Mouse (Mus musculus): ENCODE data around the gene Smim26. TPM values are rescaled to one million over a fixed set of nuclear protein-coding genes. Genes with fewer than 3 reads are reported as not detected.

Smim26 gene
- polyA plus RNA-seq, 1 experiment from 2014 or later: 55.2 TPM

- 89% methylated on average over 2 of the region's 2 CpGs for WGBS
- H3K27ac ChIP-seq (replicated peaks): no peak overlapping the region
- TF ChIP-seq CTCF (IDR thresholded peaks at IDR 0.05; ENCODE audit: low read depth): no peak
- TF ChIP-seq EP300 (optimal IDR thresholded peaks at IDR 0.05): no peak
- no peaks in the 10 kb centered on the region for H3K4me1 ChIP-seq (replicated peaks; ENCODE audit: control insufficient read depth, insufficient read depth)
- H3K4me3 ChIP-seq (ENCODE audit: low read depth, low read length): no peak overlapping the region
- ATAC-seq (ENCODE audit: low FRiP score, low TSS enrichment) (no peak), DNase-seq (ENCODE audit: low spot score) (no peak)
- H3K9me3 ChIP-seq (ENCODE audit: control insufficient read depth, low read length): no peaks in the 10 kb centered on the region
- H3K9ac ChIP-seq (ENCODE audit: low read length): no peak overlapping the region
- no peak overlapping the region for H3K4me2 ChIP-seq (replicated peaks; ENCODE audit: low read depth)
- H3K27me3 ChIP-seq (ENCODE audit: control insufficient read depth, insufficient read depth, low read length): no peaks in the 10 kb centered on the region
- no peaks in the 10 kb centered on the region for H3K36me3 ChIP-seq (ENCODE audit: control insufficient read depth, insufficient read depth, low read length)
Measured at GRCm38 (mm10) chr2:144633551-144633950, 39.7 kb downstream of the Smim26 start.

GRCm38 (mm10) chr2:144634231-144634630 lies 40.4 kb downstream of the Smim26 start:
- no peaks in the 10 kb centered on the region for H3K27me3 ChIP-seq (ENCODE audit: control insufficient read depth, insufficient read depth, low read length)
- ATAC-seq (ENCODE audit: low FRiP score, low TSS enrichment): no peak
- no peaks in the 10 kb centered on the region for H3K9me3 ChIP-seq (ENCODE audit: control insufficient read depth, low read length)
- H3K9ac ChIP-seq (ENCODE audit: low read length): no peak overlapping the region
- no peak overlapping the region for H3K4me2 ChIP-seq (replicated peaks; ENCODE audit: low read depth)
- no peak for DNase-seq (ENCODE audit: low spot score)
- H3K4me1 ChIP-seq (replicated peaks; ENCODE audit: control insufficient read depth, insufficient read depth): no peaks in the 10 kb centered on the region
- 65% methylated on average over 5 of the region's 5 CpGs for WGBS
- TF ChIP-seq EP300 (optimal IDR thresholded peaks at IDR 0.05) (no peak), CTCF (IDR thresholded peaks at IDR 0.05; ENCODE audit: low read depth) (no peak)
- H3K4me3 ChIP-seq (ENCODE audit: low read depth, low read length): no peak overlapping the region
- no peak overlapping the region for H3K27ac ChIP-seq (replicated peaks)
- no peaks in the 10 kb centered on the region for H3K36me3 ChIP-seq (ENCODE audit: control insufficient read depth, insufficient read depth, low read length)

- no peaks in the 10 kb centered on the region for H3K9me3 ChIP-seq (ENCODE audit: control insufficient read depth, low read length)
- ATAC-seq (ENCODE audit: low FRiP score, low TSS enrichment) (no peak), DNase-seq (ENCODE audit: low spot score) (no peak)
- no peak for TF ChIP-seq EP300 (optimal IDR thresholded peaks at IDR 0.05)
- no peak for TF ChIP-seq CTCF (IDR thresholded peaks at IDR 0.05; ENCODE audit: low read depth)
- H3K27ac ChIP-seq (replicated peaks): no peak overlapping the region
- WGBS: 70% methylated on average over 2 of the region's 2 CpGs
- no peaks in the 10 kb centered on the region for H3K36me3 ChIP-seq (ENCODE audit: control insufficient read depth, insufficient read depth, low read length)
- no peak overlapping the region for H3K4me3 ChIP-seq (ENCODE audit: low read depth, low read length)
- H3K4me2 ChIP-seq (replicated peaks; ENCODE audit: low read depth): no peak overlapping the region
- H3K9ac ChIP-seq (ENCODE audit: low read length): no peak overlapping the region
- no peaks in the 10 kb centered on the region for H3K4me1 ChIP-seq (replicated peaks; ENCODE audit: control insufficient read depth, insufficient read depth)
- H3K27me3 ChIP-seq (ENCODE audit: control insufficient read depth, insufficient read depth, low read length): no peaks in the 10 kb centered on the region
Measured at GRCm38 (mm10) chr2:144634729-144635128, 40.9 kb downstream of the Smim26 start.

- peak; percentile 61 for ATAC-seq (ENCODE audit: low FRiP score, low TSS enrichment)
- Histone ChIP-seq H3K9ac (ENCODE audit: low read length) (no peak overlapping the region), H3K4me3 (ENCODE audit: low read depth, low read length) (no peak overlapping the region), H3K9me3 (ENCODE audit: control insufficient read depth, low read length) (no peaks in the 10 kb centered on the region), H3K27me3 (ENCODE audit: control insufficient read depth, insufficient read depth, low read length) (no peaks in the 10 kb centered on the region), H3K27ac (replicated peaks) (no peak overlapping the region), H3K4me1 (replicated peaks; ENCODE audit: control insufficient read depth, insufficient read depth) (no peaks in the 10 kb centered on the region), H3K36me3 (ENCODE audit: control insufficient read depth, insufficient read depth, low read length) (no peaks in the 10 kb centered on the region), H3K4me2 (replicated peaks; ENCODE audit: low read depth) (no peak overlapping the region)
- TF ChIP-seq CTCF (IDR thresholded peaks at IDR 0.05; ENCODE audit: low read depth) (peak; percentile 95), EP300 (optimal IDR thresholded peaks at IDR 0.05) (no peak)
- WGBS: 20% methylated on average over 5 of the region's 5 CpGs
- peak; percentile 66 for DNase-seq (ENCODE audit: low spot score)
Measured at GRCm38 (mm10) chr2:144635644-144636320, 41.9 kb downstream of the Smim26 start.

- Histone ChIP-seq H3K4me3 (ENCODE audit: low read depth, low read length) (no peak overlapping the region), H3K27ac (replicated peaks) (no peak overlapping the region), H3K4me1 (replicated peaks; ENCODE audit: control insufficient read depth, insufficient read depth) (no peaks in the 10 kb centered on the region), H3K4me2 (replicated peaks; ENCODE audit: low read depth) (no peak overlapping the region), H3K9me3 (ENCODE audit: control insufficient read depth, low read length) (no peaks in the 10 kb centered on the region), H3K27me3 (ENCODE audit: control insufficient read depth, insufficient read depth, low read length) (no peaks in the 10 kb centered on the region), H3K9ac (ENCODE audit: low read length) (no peak overlapping the region), H3K36me3 (ENCODE audit: control insufficient read depth, insufficient read depth, low read length) (no peaks in the 10 kb centered on the region)
- DNase-seq (ENCODE audit: low spot score): no peak
- TF ChIP-seq CTCF (IDR thresholded peaks at IDR 0.05; ENCODE audit: low read depth): no peak
- no peak for TF ChIP-seq EP300 (optimal IDR thresholded peaks at IDR 0.05)
- ATAC-seq (ENCODE audit: low FRiP score, low TSS enrichment): no peak
- WGBS: 83% methylated on average over 4 of the region's 4 CpGs
Measured at GRCm38 (mm10) chr2:144637204-144637603, 43.4 kb downstream of the Smim26 start.

- H3K4me1 ChIP-seq (replicated peaks; ENCODE audit: control insufficient read depth, insufficient read depth): no peaks in the 10 kb centered on the region
- 82% methylated on average over 10 of the region's 12 CpGs for WGBS
- H3K4me3 ChIP-seq (ENCODE audit: low read depth, low read length): no peak overlapping the region
- DNase-seq (ENCODE audit: low spot score): no peak
- no peak overlapping the region for H3K27ac ChIP-seq (replicated peaks)
- H3K36me3 ChIP-seq (ENCODE audit: control insufficient read depth, insufficient read depth, low read length): no peaks in the 10 kb centered on the region
- no peak for ATAC-seq (ENCODE audit: low FRiP score, low TSS enrichment)
- H3K4me2 ChIP-seq (replicated peaks; ENCODE audit: low read depth): no peak overlapping the region
- H3K27me3 ChIP-seq (ENCODE audit: control insufficient read depth, insufficient read depth, low read length): no peaks in the 10 kb centered on the region
- TF ChIP-seq CTCF (IDR thresholded peaks at IDR 0.05; ENCODE audit: low read depth) (no peak), EP300 (optimal IDR thresholded peaks at IDR 0.05) (no peak)
- no peaks in the 10 kb centered on the region for H3K9me3 ChIP-seq (ENCODE audit: control insufficient read depth, low read length)
- H3K9ac ChIP-seq (ENCODE audit: low read length): no peak overlapping the region
Measured at GRCm38 (mm10) chr2:144637671-144638395, 44.0 kb downstream of the Smim26 start.

All from stomach, postnatal 0 days (tissue).